Mouse (Mus musculus) heart, embryonic 15.5 days (tissue): Measurements from ENCODE around the gene Bfsp2. TPM values are rescaled to one million over a fixed set of nuclear protein-coding genes. Genes with fewer than 3 reads are reported as not detected.
A peak's percentile ranks its signal among the peaks of the same experiment; 100 is the strongest.

Experiments used
- ATAC-seq: fragments of 200-750 bp; cut with Nextera tagmentation; replicated peaks from 2 replicates; pipeline ENCODE4 v1.8.0; 2017; ENCODE audit warnings: low read depth, moderate TSS enrichment; ENCODE audit not compliant: insufficient number of reproducible peaks, insufficient read depth, low FRiP score
- H3K27ac ChIP-seq: fragments of 300-500 bp; sonication (generic); 2 replicates; pipeline ENCODE4 v1.5.1; 2015; ENCODE audit warnings: mild to moderate bottlenecking, inconsistent platforms
- H3K27me3 ChIP-seq: fragments of 300-500 bp; sonication (generic); 2 replicates; pipeline ENCODE4 v1.6.1; 2015; ENCODE audit warnings: inconsistent platforms
- H3K36me3 ChIP-seq: fragments of 300-500 bp; sonication (generic); 2 replicates; pipeline ENCODE4 v1.6.1; 2015; ENCODE audit warnings: mild to moderate bottlenecking, inconsistent platforms
- H3K4me1 ChIP-seq: fragments of 300-500 bp; sonication (generic); replicated peaks from 2 replicates; pipeline ENCODE4 v1.6.1; 2015; ENCODE audit warnings: inconsistent platforms
- H3K4me2 ChIP-seq: fragments of 300-500 bp; sonication (generic); 2 replicates; pipeline ENCODE4 v1.6.1; 2015; ENCODE audit warnings: inconsistent platforms, mild to moderate bottlenecking, moderate library complexity
- H3K4me3 ChIP-seq: fragments of 300-500 bp; sonication (generic); 2 replicates; pipeline ENCODE4 v1.5.1; 2015; ENCODE audit warnings: mild to moderate bottlenecking, inconsistent platforms
- H3K9ac ChIP-seq: fragments of 300-500 bp; sonication (generic); 2 replicates; pipeline ENCODE4 v1.6.1; 2015; ENCODE audit warnings: mild to moderate bottlenecking, inconsistent platforms
- H3K9me3 ChIP-seq: fragments of 300-500 bp; sonication (generic); replicated peaks from 2 replicates; pipeline ENCODE4 v1.6.1; 2016; ENCODE audit warnings: inconsistent platforms
- WGBS: fragments of 180-500 bp; shearing (Covaris S2); methylation state at CpG from one replicate; pipeline ENCODE4 v1.1.7; 2015; ENCODE audit warnings: mixed read lengths; 5-methylcytosine and 5-hydroxymethylcytosine counted together
- polyA plus RNA-seq: library from polyadenylated mRNA; unstranded; fragments of >200 nt; fragmentation: Nextera tagmentation; extraction: Ambion mirVana; gene quantifications from 2 replicates; pipeline ENCODE4 v1.2.1, GENCODE M21; 2015

Bfsp2 gene
- polyA plus RNA-seq, 1 experiment from 2014 or later: 0.97 TPM

- H3K4me1 ChIP-seq: peaks cover 22% of the 10 kb centered on the region
- H3K4me3 ChIP-seq: no peak overlapping the region
- H3K27me3 ChIP-seq: no peaks in the 10 kb centered on the region
- ATAC-seq: no peak
- no peak overlapping the region for H3K4me2 ChIP-seq
- WGBS: 88% methylated on average over 2 of the region's 2 CpGs
- 0 out of 2 replicates have a peak overlapping the region, but pooled peaks have one; percentile 8 for H3K9ac ChIP-seq
- H3K27ac ChIP-seq: no peak overlapping the region
- no peaks in the 10 kb centered on the region for H3K9me3 ChIP-seq
- no peaks in the 10 kb centered on the region; the same call in 1 of the 2 replicates for H3K36me3 ChIP-seq
Measured at GRCm38 (mm10) chr9:103502655-103503054, 22.4 kb upstream of the Bfsp2 start.

- H3K4me2 ChIP-seq: peak overlapping the region; percentile 31
- H3K27me3 ChIP-seq: no peaks in the 10 kb centered on the region
- H3K4me3 ChIP-seq: no peak overlapping the region
- no peaks in the 10 kb centered on the region for H3K9me3 ChIP-seq
- no peaks in the 10 kb centered on the region; the same call in 1 of the 2 replicates for H3K36me3 ChIP-seq
- no peak overlapping the region for H3K27ac ChIP-seq
- peaks cover 22% of the 10 kb centered on the region for H3K4me1 ChIP-seq
- 14% methylated on average over 14 of the region's 14 CpGs for WGBS
- no peak for ATAC-seq
- H3K9ac ChIP-seq: no peak overlapping the region
Measured at GRCm38 (mm10) chr9:103501861-103502364, 21.7 kb upstream of the Bfsp2 start.

GRCm38 (mm10) chr9:103499366-103499765, 19.1 kb upstream of the Bfsp2 start:
- ATAC-seq: no peak
- Histone ChIP-seq H3K9me3 (no peaks in the 10 kb centered on the region), H3K27ac (no peak overlapping the region), H3K4me1 (peaks cover 27% of the 10 kb centered on the region), H3K36me3 (no peaks in the 10 kb centered on the region; the same call in 1 of the 2 replicates), H3K27me3 (no peaks in the 10 kb centered on the region), H3K4me3 (no peak overlapping the region), H3K4me2 (no peak overlapping the region), H3K9ac (no peak overlapping the region)
- WGBS: 88% methylated on average over 18 of the region's 18 CpGs

- Histone ChIP-seq H3K4me2 (no peak overlapping the region), H3K4me3 (no peak overlapping the region), H3K9me3 (no peaks in the 10 kb centered on the region), H3K27ac (no peak overlapping the region), H3K27me3 (no peaks in the 10 kb centered on the region), H3K36me3 (no peaks in the 10 kb centered on the region; the same call in 1 of the 2 replicates), H3K4me1 (peaks cover 27% of the 10 kb centered on the region), H3K9ac (no peak overlapping the region)
- no peak for ATAC-seq
- WGBS: 63% methylated on average over 8 of the region's 8 CpGs
Measured at GRCm38 (mm10) chr9:103498699-103499098, 18.5 kb upstream of the Bfsp2 start.

GRCm38 (mm10) chr9:103495391-103495790, 15.2 kb upstream of the Bfsp2 start:
- H3K27ac ChIP-seq: no peak overlapping the region
- no peaks in the 10 kb centered on the region; the same call in 1 of the 2 replicates for H3K36me3 ChIP-seq
- ATAC-seq: no peak
- H3K4me2 ChIP-seq: no peak overlapping the region
- no peak overlapping the region for H3K4me3 ChIP-seq
- H3K27me3 ChIP-seq: no peaks in the 10 kb centered on the region
- 69% methylated on average over 11 of the region's 11 CpGs for WGBS
- H3K4me1 ChIP-seq: peaks cover 34% of the 10 kb centered on the region
- no peak overlapping the region for H3K9ac ChIP-seq
- H3K9me3 ChIP-seq: no peaks in the 10 kb centered on the region

- Histone ChIP-seq H3K9ac (no peak overlapping the region), H3K27me3 (no peaks in the 10 kb centered on the region), H3K4me1 (peaks cover 39% of the 10 kb centered on the region), H3K4me2 (peak overlapping the region; percentile 33), H3K27ac (peak overlapping the region; percentile 68), H3K9me3 (no peaks in the 10 kb centered on the region), H3K36me3 (no peaks in the 10 kb centered on the region; the same call in 1 of the 2 replicates), H3K4me3 (no peak overlapping the region)
- peak; percentile 74 for ATAC-seq
- WGBS: 23% methylated on average over 7 of the region's 7 CpGs
Measured at GRCm38 (mm10) chr9:103494346-103495020, 14.3 kb upstream of the Bfsp2 start.

- 46% methylated on average over 8 of the region's 8 CpGs for WGBS
- Histone ChIP-seq H3K27ac (0 out of 2 replicates have a peak overlapping the region, but pooled peaks have one; percentile 17), H3K36me3 (no peaks in the 10 kb centered on the region), H3K4me3 (no peak overlapping the region), H3K27me3 (no peaks in the 10 kb centered on the region), H3K4me2 (no peak overlapping the region), H3K9me3 (no peaks in the 10 kb centered on the region), H3K9ac (no peak overlapping the region), H3K4me1 (peaks cover 51% of the 10 kb centered on the region)
- no peak for ATAC-seq
Measured at GRCm38 (mm10) chr9:103491985-103492384, 11.8 kb upstream of the Bfsp2 start.

- no peaks in the 10 kb centered on the region for H3K9me3 ChIP-seq
- H3K27ac ChIP-seq: no peak overlapping the region
- no peak for ATAC-seq
- H3K9ac ChIP-seq: no peak overlapping the region
- no peaks in the 10 kb centered on the region for H3K36me3 ChIP-seq
- peaks cover 66% of the 10 kb centered on the region for H3K4me1 ChIP-seq
- H3K4me2 ChIP-seq: no peak overlapping the region
- H3K4me3 ChIP-seq: no peak overlapping the region
- no peaks in the 10 kb centered on the region for H3K27me3 ChIP-seq
- 14% methylated on average over 2 of the region's 2 CpGs for WGBS
Measured at GRCm38 (mm10) chr9:103490439-103490838, 10.2 kb upstream of the Bfsp2 start.

GRCm38 (mm10) chr9:103489883-103490282, 9.7 kb upstream of the Bfsp2 start:
- Histone ChIP-seq H3K9me3 (no peaks in the 10 kb centered on the region), H3K27ac (no peak overlapping the region), H3K4me2 (no peak overlapping the region), H3K9ac (no peak overlapping the region), H3K36me3 (no peaks in the 10 kb centered on the region), H3K4me3 (no peak overlapping the region), H3K4me1 (peaks cover 66% of the 10 kb centered on the region), H3K27me3 (no peaks in the 10 kb centered on the region)
- ATAC-seq: no peak
- 74% methylated on average over 4 of the region's 4 CpGs for WGBS

GRCm38 (mm10) chr9:103489096-103489495, 8.9 kb upstream of the Bfsp2 start:
- H3K27ac ChIP-seq: no peak overlapping the region
- H3K9me3 ChIP-seq: no peaks in the 10 kb centered on the region
- 0 out of 2 replicates have a peak, but pooled peaks have one; percentile 3 for ATAC-seq
- peaks cover 62% of the 10 kb centered on the region for H3K4me1 ChIP-seq
- no peak overlapping the region for H3K9ac ChIP-seq
- H3K4me2 ChIP-seq: no peak overlapping the region
- WGBS: 34% methylated on average over 7 of the region's 7 CpGs
- H3K27me3 ChIP-seq: no peaks in the 10 kb centered on the region
- no peaks in the 10 kb centered on the region for H3K36me3 ChIP-seq
- no peak overlapping the region for H3K4me3 ChIP-seq

GRCm38 (mm10) chr9:103486262-103486661, 6.0 kb upstream of the Bfsp2 start:
- 70% methylated on average over 6 of the region's 6 CpGs for WGBS
- H3K27me3 ChIP-seq: no peaks in the 10 kb centered on the region
- 0 out of 2 replicates have a peak overlapping the region, but pooled peaks have one; percentile 45 for H3K27ac ChIP-seq
- no peaks in the 10 kb centered on the region for H3K9me3 ChIP-seq
- peaks cover 49% of the 10 kb centered on the region for H3K4me1 ChIP-seq
- ATAC-seq: no peak
- no peak overlapping the region for H3K4me3 ChIP-seq
- no peaks in the 10 kb centered on the region for H3K36me3 ChIP-seq
- no peak overlapping the region for H3K9ac ChIP-seq
- no peak overlapping the region for H3K4me2 ChIP-seq

- Histone ChIP-seq H3K27me3 (no peaks in the 10 kb centered on the region), H3K36me3 (no peaks in the 10 kb centered on the region), H3K4me3 (no peak overlapping the region), H3K4me1 (peaks cover 49% of the 10 kb centered on the region), H3K27ac (peak overlapping the region; percentile 45), H3K9me3 (no peaks in the 10 kb centered on the region), H3K4me2 (no peak overlapping the region; the same call in 1 of the 2 replicates), H3K9ac (no peak overlapping the region; the same call in 1 of the 2 replicates)
- 22% methylated on average over 8 of the region's 8 CpGs for WGBS
- ATAC-seq: no peak
Measured at GRCm38 (mm10) chr9:103485606-103486005, 5.4 kb upstream of the Bfsp2 start.
